Mouse (Mus musculus): ENCODE measurements around the gene Gltpd2.
A peak's percentile ranks its signal among the peaks of the same experiment; 100 is the strongest.

GRCm38 (mm10) chr11:70509753-70510564 is 9.0 kb upstream of the Gltpd2 start:
- TF ChIP-seq CTCF (IDR thresholded peaks at IDR 0.05; ENCODE audit: low read depth) (peak; percentile 81), EP300 (optimal IDR thresholded peaks at IDR 0.05) (no peak)
